Mouse (Mus musculus) layer of hippocampus, adult 9-10 months (tissue): ENCODE results near the gene Smdt1.
"Not testable (repeated sequence)": the region's sequence is repeated elsewhere in the genome, so short reads cannot be mapped to it uniquely, and the experiment has no call there.

Experiments used
- DNase-seq: peaks from one replicate; pipeline ENCODE4 v3.0.0; 2022; ENCODE audit warnings: low spot score

Smdt1 gene

GRCm38 (mm10) chr15:82343368-82344287, 4.9 kb downstream of the Smdt1 start:
- no peak for DNase-seq

- DNase-seq, result no peak
Observed at GRCm38 (mm10) chr15:82344971-82345370, 6.2 kb downstream of the Smdt1 start.

- DNase-seq, result peak; percentile 100
Observed at GRCm38 (mm10) chr15:82345820-82346470, 7.2 kb downstream of the Smdt1 start.

GRCm38 (mm10) chr15:82346580-82347302, 8.0 kb downstream of the Smdt1 start:
- no peak for DNase-seq

- no peak for DNase-seq
Observed at GRCm38 (mm10) chr15:82347303-82347676, 8.5 kb downstream of the Smdt1 start.

GRCm38 (mm10) chr15:82347852-82348251, 9.1 kb downstream of the Smdt1 start:
- DNase-seq, result no peak

- no peak for DNase-seq
Observed at GRCm38 (mm10) chr15:82348258-82348998, 9.7 kb downstream of the Smdt1 start.

GRCm38 (mm10) chr15:82348999-82349341, 10.2 kb downstream of the Smdt1 start:
- DNase-seq, result no peak

- no peak for DNase-seq
Observed at GRCm38 (mm10) chr15:82350349-82350748, 11.6 kb downstream of the Smdt1 start.

- DNase-seq, result no peak
Observed at GRCm38 (mm10) chr15:82351480-82351879, 12.7 kb downstream of the Smdt1 start.

GRCm38 (mm10) chr15:82353078-82353744, 14.5 kb downstream of the Smdt1 start:
- no peak for DNase-seq

- DNase-seq, result no peak
Observed at GRCm38 (mm10) chr15:82353745-82354113, 15.0 kb downstream of the Smdt1 start.

- DNase-seq, result peak; percentile 86
Observed at GRCm38 (mm10) chr15:82354126-82354945, 15.6 kb downstream of the Smdt1 start, which contains the start of gene Ndufa6. Gene Ndufa6 (minus strand): TSS chr15:82354322.

GRCm38 (mm10) chr15:82358431-82359260, 19.9 kb downstream of the Smdt1 start:
- DNase-seq, result no peak

- no peak for DNase-seq
Observed at GRCm38 (mm10) chr15:82361459-82362018, 22.8 kb downstream of the Smdt1 start.

- DNase-seq, result no peak
Observed at GRCm38 (mm10) chr15:82362234-82362633, 23.5 kb downstream of the Smdt1 start.

- DNase-seq, result not testable (repeated sequence)
Observed at GRCm38 (mm10) chr15:82363801-82364200, 25.0 kb downstream of the Smdt1 start.

- not testable (repeated sequence) for DNase-seq
Observed at GRCm38 (mm10) chr15:82364561-82364960, 25.8 kb downstream of the Smdt1 start.

GRCm38 (mm10) chr15:82368146-82368545, 29.4 kb downstream of the Smdt1 start:
- DNase-seq, result no peak
